Mouse (Mus musculus): Measurements from ENCODE around the gene Gm37240.

GRCm38 (mm10) chr3:85543652-85544051 is 343.7 kb downstream of the Gm37240 start:
- TF ChIP-seq POLR2A (IDR thresholded peaks at IDR 0.05; ENCODE audit: borderline replicate concordance, extremely low read depth, insufficient read depth, insufficient read length, poor library complexity, severe bottlenecking) (no peak), CTCF (IDR thresholded peaks at IDR 0.05; ENCODE audit: borderline replicate concordance, extremely low read depth, insufficient read depth, insufficient read length) (peak; percentile 44; the same call in 1 of the 2 replicates)
